Mouse (Mus musculus) liver, postnatal 0 days (tissue): ENCODE results near the gene Gpr119. TPM values are rescaled to one million over a fixed set of nuclear protein-coding genes. Genes with fewer than 3 reads are reported as not detected.

Source experiments
- ATAC-seq: fragments of 200-750 bp; cut with Nextera tagmentation; 2 replicates; pipeline ENCODE4 v1.8.0; 2017; ENCODE audit warnings: mild to moderate bottlenecking, moderate library complexity
- DNase-seq: peaks from one replicate; pipeline ENCODE4 v3.0.0-alpha.2; 2016
- H3K27ac ChIP-seq: fragments of 300-500 bp; sonication (generic); 2 replicates; pipeline ENCODE4 v1.5.1; 2014; ENCODE audit warnings: antibody characterized with exemption, moderate library complexity, mild to moderate bottlenecking, low read depth
- H3K27me3 ChIP-seq: fragments of 300-500 bp; sonication (generic); 2 replicates; pipeline ENCODE4 v1.6.1; 2014; ENCODE audit warnings: low read length, control low read depth, mixed read lengths; ENCODE audit not compliant: insufficient read depth
- H3K36me3 ChIP-seq: fragments of 300-500 bp; sonication (generic); replicated peaks from 2 replicates; pipeline ENCODE4 v1.6.1; 2014; ENCODE audit warnings: mild to moderate bottlenecking, control low read depth, low read length, moderate library complexity, mixed read lengths; ENCODE audit not compliant: insufficient read depth
- H3K4me1 ChIP-seq: fragments of 300-500 bp; sonication (generic); 2 replicates; pipeline ENCODE4 v1.6.1; 2014; ENCODE audit warnings: antibody characterized with exemption, mild to moderate bottlenecking, control low read depth; ENCODE audit not compliant: insufficient read depth
- H3K4me2 ChIP-seq: fragments of 300-500 bp; sonication (generic); 2 replicates; pipeline ENCODE4 v1.6.1; 2014; ENCODE audit warnings: low read depth, mild to moderate bottlenecking, low read length, moderate library complexity, mixed read lengths
- H3K4me3 ChIP-seq: fragments of 300-500 bp; sonication (generic); 2 replicates; pipeline ENCODE4 v1.5.1; 2014; ENCODE audit warnings: low read depth, low read length
- H3K9ac ChIP-seq: fragments of 300-500 bp; sonication (generic); replicated peaks from 2 replicates; pipeline ENCODE4 v1.6.1; 2014; ENCODE audit warnings: mild to moderate bottlenecking, moderate library complexity
- H3K9me3 ChIP-seq: fragments of 300-500 bp; sonication (generic); 2 replicates; pipeline ENCODE4 v1.6.1; 2016; ENCODE audit warnings: mild to moderate bottlenecking, control low read depth, low read length, mixed read lengths
- CTCF ChIP-seq: sonication (generic); IDR thresholded peaks from 2 replicates; pipeline ENCODE4 v1.5.1; 2016; ENCODE audit warnings: antibody characterized with exemption, low read depth
- EP300 ChIP-seq: IDR thresholded peaks from 2 replicates; pipeline ENCODE4 v1.6.1; 2016; ENCODE audit warnings: antibody characterized with exemption, low read depth, mild to moderate bottlenecking
- WGBS: fragments of 180-500 bp; shearing (Covaris S2); extraction: QIAGEN DNeasy Blood & Tissue Kit; methylation state at CpG from one replicate; pipeline ENCODE4 v1.1.7; 2014; ENCODE audit not compliant: insufficient replicate concordance; 5-methylcytosine and 5-hydroxymethylcytosine counted together
- polyA plus RNA-seq: library from polyadenylated mRNA; unstranded; fragments of >200 nt; fragmentation: Nextera tagmentation; extraction: Ambion mirVana; gene quantifications from 2 replicates; pipeline ENCODE4 v1.2.1, GENCODE M21; 2015

Gene Gpr119
- polyA plus RNA-seq, 1 experiment from 2014 or later: not detected

DNA sequence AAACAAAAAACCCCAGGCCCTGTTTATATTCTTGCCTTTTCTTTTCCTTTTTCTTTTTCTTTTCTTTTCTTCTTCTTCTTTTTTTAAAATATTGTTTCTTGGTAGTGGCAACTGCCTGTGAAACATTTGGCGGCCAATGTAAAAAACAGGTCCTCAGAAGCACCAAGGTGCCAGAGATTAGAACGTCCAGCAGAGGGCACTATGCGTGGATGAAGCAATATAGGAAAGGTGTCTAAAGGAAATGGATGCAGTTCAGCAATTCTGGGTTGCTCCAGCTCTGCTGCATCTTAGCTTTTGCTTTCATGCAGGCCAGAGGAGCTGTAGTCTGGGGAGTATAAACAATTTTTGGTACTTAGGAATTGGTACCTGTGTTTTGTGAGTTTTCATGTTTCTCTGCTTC lies 9.2 kb upstream of the Gpr119 start:
- Histone ChIP-seq H3K4me3 (no peak overlapping the region), H3K9ac (no peak overlapping the region), H3K4me2 (no peak overlapping the region), H3K4me1 (no peaks in the 10 kb centered on the region), H3K36me3 (no peaks in the 10 kb centered on the region), H3K27me3 (no peaks in the 10 kb centered on the region), H3K9me3 (no peaks in the 10 kb centered on the region), H3K27ac (no peak overlapping the region)
- ATAC-seq: no peak
- peak; percentile 73 for TF ChIP-seq CTCF
- no peak for TF ChIP-seq EP300
- WGBS: 20% methylated on average over 3 of the region's 3 CpGs
- DNase-seq: peak; percentile 39

GRCm38 (mm10) chrX:48671714-48672113 lies 2.6 kb downstream of the Gpr119 start:
- no peak overlapping the region for H3K4me2 ChIP-seq
- TF ChIP-seq EP300: no peak
- TF ChIP-seq CTCF: no peak
- H3K9ac ChIP-seq: no peak overlapping the region
- ATAC-seq (no peak), DNase-seq (no peak)
- WGBS: 37% methylated on average over 3 of the region's 3 CpGs
- no peaks in the 10 kb centered on the region for H3K4me1 ChIP-seq
- no peak overlapping the region for H3K27ac ChIP-seq
- no peaks in the 10 kb centered on the region for H3K9me3 ChIP-seq
- no peak overlapping the region for H3K4me3 ChIP-seq
- H3K36me3 ChIP-seq: no peaks in the 10 kb centered on the region
- no peaks in the 10 kb centered on the region; the same call in 1 of the 2 replicates for H3K27me3 ChIP-seq

DNA sequence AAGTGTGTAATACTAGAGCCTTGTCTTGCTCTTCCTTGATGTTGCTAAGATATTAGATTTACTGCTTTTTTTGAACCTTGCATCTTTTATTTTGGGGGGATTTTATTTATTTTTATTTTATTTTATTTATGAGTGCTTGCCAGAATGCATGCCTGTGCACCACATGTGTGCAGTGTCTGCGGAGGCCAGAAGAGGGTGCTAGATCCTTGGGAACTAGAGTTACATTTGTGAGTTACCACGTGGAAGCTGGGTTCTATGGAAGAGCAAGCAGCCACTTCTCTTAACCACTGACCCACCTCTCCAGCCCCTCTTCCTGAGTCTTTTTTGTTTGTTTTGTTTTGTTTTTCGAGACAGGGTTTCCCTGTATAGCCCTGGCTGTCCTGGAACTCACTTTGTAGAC lies 4.7 kb downstream of the Gpr119 start:
- TF ChIP-seq EP300 (no peak), CTCF (peak; percentile 47)
- Histone ChIP-seq H3K27ac (no peak overlapping the region), H3K4me2 (no peak overlapping the region), H3K9ac (no peak overlapping the region), H3K36me3 (no peaks in the 10 kb centered on the region), H3K27me3 (no peaks in the 10 kb centered on the region; the same call in 1 of the 2 replicates), H3K9me3 (no peaks in the 10 kb centered on the region), H3K4me3 (no peak overlapping the region), H3K4me1 (no peaks in the 10 kb centered on the region)
- WGBS: 55% methylated on average over 3 of the region's 3 CpGs
- DNase-seq (peak; percentile 13), ATAC-seq (no peak)

DNA sequence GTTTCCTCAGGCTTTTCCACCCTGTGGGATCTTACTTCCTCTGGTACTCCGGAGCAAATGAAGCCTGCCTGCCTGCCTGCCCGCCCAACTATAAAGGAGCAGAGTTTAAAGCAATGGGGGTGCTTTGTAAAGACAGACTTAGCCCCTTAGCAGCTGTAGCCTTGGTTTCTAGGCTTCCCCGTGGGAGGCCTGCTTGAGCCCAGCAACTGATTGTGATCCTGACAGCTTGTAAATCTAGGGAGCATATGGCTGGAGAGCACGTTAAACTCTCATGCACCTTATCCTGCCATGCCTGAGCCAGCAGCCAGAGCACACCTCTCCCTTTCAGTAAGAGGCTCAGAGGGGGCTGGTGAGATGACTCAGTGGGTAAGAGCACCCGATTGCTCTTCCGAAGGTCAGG lies 7.5 kb downstream of the Gpr119 start:
- Histone ChIP-seq H3K4me3 (no peak overlapping the region), H3K9ac (no peak overlapping the region), H3K4me1 (no peaks in the 10 kb centered on the region), H3K4me2 (no peak overlapping the region), H3K36me3 (no peaks in the 10 kb centered on the region), H3K9me3 (no peaks in the 10 kb centered on the region), H3K27ac (no peak overlapping the region), H3K27me3 (no peaks in the 10 kb centered on the region)
- ATAC-seq: no peak
- TF ChIP-seq CTCF (no peak), EP300 (no peak)
- DNase-seq: no peak
- WGBS: 47% methylated on average over 6 of the region's 6 CpGs

- no peak overlapping the region for H3K27ac ChIP-seq
- 93% methylated on average over 2 of the region's 2 CpGs for WGBS
- no peak for TF ChIP-seq EP300
- peak; percentile 63 for TF ChIP-seq CTCF
- H3K4me3 ChIP-seq: no peak overlapping the region
- no peak overlapping the region for H3K4me2 ChIP-seq
- no peaks in the 10 kb centered on the region for H3K9me3 ChIP-seq
- ATAC-seq (no peak), DNase-seq (peak; percentile 26)
- no peaks in the 10 kb centered on the region for H3K36me3 ChIP-seq
- H3K9ac ChIP-seq: no peak overlapping the region
- H3K27me3 ChIP-seq: no peaks in the 10 kb centered on the region
- H3K4me1 ChIP-seq: no peaks in the 10 kb centered on the region
Observed at GRCm38 (mm10) chrX:48644122-48644521, 30.2 kb downstream of the Gpr119 start.

DNA sequence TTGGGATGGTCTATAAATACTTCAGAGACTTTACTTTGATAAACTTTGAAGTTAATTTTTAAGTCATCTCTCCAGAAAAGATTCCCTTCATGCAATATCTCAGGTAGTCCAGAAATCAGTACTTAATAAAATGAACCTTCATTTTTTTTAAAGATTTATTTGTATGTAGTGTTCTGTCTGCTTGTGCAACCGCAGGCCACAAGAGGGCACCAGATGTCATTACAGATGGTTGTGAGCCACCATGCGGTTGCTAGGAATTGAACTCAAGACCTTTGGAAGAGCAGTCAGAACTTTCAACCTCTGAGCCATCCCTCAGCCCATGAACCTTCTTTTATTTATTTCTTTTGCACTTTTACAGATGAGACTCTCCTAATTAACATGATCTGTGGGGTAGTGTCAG lies 37.2 kb downstream of the Gpr119 start:
- H3K9me3 ChIP-seq: no peaks in the 10 kb centered on the region
- no peak overlapping the region for H3K4me3 ChIP-seq
- H3K27me3 ChIP-seq: no peaks in the 10 kb centered on the region
- H3K4me2 ChIP-seq: no peak overlapping the region
- no peak overlapping the region for H3K27ac ChIP-seq
- no peaks in the 10 kb centered on the region for H3K36me3 ChIP-seq
- 53% methylated on average over 2 of the region's 2 CpGs for WGBS
- ATAC-seq: no peak
- H3K9ac ChIP-seq: no peak overlapping the region
- no peaks in the 10 kb centered on the region for H3K4me1 ChIP-seq
- TF ChIP-seq EP300 (no peak), CTCF (peak; percentile 40)
- no peak for DNase-seq

DNA sequence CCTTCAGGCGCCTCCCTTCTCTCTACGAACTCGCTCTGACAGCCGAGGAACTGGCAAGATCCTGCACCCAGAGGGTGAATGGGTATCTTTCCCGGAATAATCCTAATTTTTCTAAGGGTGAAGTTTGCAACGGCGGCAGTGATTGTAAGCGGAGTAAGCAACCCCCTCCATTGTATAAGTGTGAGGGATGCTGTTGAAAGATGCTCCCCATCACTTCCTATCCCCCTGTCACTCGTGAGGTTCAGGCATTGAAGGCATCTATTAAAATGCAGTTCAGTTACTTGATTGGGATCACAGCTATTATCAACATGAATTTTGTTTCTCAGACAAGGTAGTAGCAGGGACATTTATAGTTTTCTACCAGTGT lies 50.2 kb downstream of the Gpr119 start:
- H3K4me1 ChIP-seq: peaks cover 5% of the 10 kb centered on the region; the same call in 1 of the 2 replicates
- 0 out of 2 replicates have a peak overlapping the region, but pooled peaks have one; percentile 45 for H3K27ac ChIP-seq
- H3K4me2 ChIP-seq: peak overlapping the region; percentile 70
- no peaks in the 10 kb centered on the region for H3K27me3 ChIP-seq
- ATAC-seq: no peak
- DNase-seq: no peak
- H3K9me3 ChIP-seq: no peaks in the 10 kb centered on the region
- H3K9ac ChIP-seq: peak overlapping the region; percentile 67
- peak overlapping the region; percentile 68 for H3K4me3 ChIP-seq
- TF ChIP-seq CTCF (no peak), EP300 (no peak)
- WGBS: 29% methylated on average over 9 of the region's 9 CpGs
- H3K36me3 ChIP-seq: no peaks in the 10 kb centered on the region
